Mouse (Mus musculus) MN1 (cell line): Measurements from ENCODE around the gene Rfk.

Experiments
- DNase-seq: peaks from one replicate; pipeline ENCODE4 v3.0.0-alpha.2; 2016; ENCODE audit warnings: low spot score

Gene Rfk

GRCm38 (mm10) chr19:17385022-17385421, 8.8 kb upstream of the Rfk start:
- DNase-seq: no peak

- no peak for DNase-seq
Measured at GRCm38 (mm10) chr19:17385426-17385825, 8.4 kb upstream of the Rfk start.

GRCm38 (mm10) chr19:17386424-17386823, 7.4 kb upstream of the Rfk start:
- no peak for DNase-seq

DNA sequence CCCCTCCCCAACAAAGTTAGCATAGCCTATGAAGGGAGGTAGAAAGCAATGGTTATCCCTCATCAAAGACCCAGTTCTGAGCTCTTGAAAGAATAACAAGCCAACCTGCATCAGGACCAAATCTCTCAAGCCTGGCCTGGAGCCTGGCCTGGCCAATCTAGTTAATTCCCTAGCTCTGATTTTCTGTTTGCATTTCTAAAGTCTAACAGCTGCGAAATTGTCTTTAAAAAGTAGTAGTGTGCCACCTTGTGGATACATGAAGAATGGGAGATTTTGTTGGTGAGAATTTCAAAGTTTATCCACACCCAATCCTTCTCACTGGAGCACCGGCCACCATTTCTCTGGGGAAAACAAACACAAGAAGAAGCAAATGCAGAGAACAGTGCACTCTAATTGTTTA, 5.4 kb upstream of the Rfk start:
- DNase-seq: peak; percentile 30

DNA sequence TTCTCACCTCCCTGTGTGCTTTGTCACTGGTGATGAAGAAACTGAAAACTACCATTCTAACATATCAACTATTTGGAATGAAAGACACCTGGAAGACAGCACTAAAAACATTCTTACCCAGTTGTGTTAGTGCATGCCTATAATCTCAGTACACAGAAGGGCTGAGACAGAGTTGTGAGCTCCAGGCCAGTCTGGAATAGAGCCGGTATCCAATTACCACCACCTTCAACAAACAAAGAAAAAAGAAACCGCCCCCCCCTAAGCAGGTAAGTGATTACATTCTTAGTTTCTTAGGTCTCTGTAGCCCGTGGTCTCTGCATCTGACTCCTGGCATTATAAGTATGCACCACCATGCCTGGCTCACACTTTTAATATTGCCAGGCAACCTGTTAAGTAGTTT, 977 bp upstream of the Rfk start:
- no peak for DNase-seq

DNA sequence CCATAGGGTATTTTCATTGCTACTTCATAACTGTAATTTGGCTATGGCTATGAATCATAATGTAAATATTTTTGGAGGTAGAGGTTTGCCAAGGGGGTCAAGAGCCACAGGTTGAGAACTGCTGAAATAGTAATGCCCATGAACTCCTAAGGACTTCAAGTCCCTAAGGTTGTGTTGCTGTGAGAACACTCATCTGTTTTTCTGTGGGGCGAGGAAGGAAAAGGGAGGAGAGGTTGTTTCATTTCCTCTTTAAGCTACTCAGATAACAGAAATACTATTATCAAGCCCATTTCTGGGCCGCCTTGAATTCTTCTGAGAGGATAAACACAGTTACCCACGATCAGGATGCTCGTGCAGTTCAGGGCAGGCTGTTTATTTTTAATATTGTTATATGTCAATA, 3.0 kb downstream of the Rfk start:
- no peak for DNase-seq

DNA sequence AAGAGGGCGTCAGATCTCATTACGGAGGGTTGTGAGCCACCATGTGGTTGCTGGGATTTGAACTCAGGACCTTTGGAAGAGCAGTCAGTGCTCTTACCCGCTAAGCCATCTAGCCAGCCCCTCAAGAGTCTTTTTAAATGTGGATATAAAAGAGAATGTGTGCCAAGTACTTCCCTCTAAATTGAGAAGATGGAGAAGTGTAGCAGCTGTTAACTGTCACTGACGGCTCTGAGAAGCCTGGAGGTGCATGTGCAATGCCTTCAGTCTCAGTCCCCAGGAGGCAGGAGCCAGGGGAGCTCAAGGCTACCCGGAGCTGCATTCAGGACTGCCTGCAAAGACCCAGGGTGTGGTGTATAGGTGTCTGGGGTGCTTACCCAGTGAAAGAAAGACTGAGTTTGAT, 4.1 kb downstream of the Rfk start:
- no peak for DNase-seq

DNA sequence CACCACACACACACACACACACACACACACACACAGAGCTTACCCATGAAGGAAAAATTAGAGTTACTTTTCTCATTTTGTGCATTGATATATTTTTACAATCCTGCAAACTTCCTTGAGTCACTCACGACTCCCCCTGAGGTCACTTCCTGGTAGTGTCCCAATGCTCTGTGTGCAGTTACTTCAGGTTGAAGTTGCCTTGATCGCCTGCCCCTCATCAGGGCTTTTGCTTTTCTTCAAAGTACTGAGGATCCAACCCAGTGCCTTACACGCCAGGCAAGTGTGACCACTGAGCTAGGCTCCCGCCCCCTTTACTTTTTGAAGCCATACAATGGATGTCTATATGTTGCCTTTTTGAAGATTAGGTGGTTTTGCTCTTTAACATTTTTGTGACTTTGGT, 6.1 kb downstream of the Rfk start:
- DNase-seq: no peak

DNA sequence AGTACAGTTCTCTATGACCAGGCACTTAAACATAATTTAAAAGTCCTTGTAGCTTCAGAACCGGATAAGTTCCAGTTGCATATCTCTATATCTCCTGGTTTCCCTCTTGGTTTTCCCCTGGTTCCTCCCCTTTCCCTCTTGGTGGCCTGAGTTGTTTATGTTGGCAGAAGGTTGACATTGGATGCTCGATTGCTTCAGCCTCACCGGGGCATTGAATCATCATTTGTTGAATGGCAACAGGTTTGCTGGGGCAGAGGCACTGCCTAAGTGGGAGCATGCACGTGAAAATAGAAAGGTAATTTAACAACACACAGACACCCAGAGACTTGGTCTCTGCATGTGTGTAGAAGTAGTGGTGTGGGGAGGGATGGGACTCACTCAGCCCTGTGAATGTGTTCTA, 6.7 kb downstream of the Rfk start:
- no peak for DNase-seq

GRCm38 (mm10) chr19:17403175-17403574, 9.3 kb downstream of the Rfk start:
- DNase-seq: no peak

DNA sequence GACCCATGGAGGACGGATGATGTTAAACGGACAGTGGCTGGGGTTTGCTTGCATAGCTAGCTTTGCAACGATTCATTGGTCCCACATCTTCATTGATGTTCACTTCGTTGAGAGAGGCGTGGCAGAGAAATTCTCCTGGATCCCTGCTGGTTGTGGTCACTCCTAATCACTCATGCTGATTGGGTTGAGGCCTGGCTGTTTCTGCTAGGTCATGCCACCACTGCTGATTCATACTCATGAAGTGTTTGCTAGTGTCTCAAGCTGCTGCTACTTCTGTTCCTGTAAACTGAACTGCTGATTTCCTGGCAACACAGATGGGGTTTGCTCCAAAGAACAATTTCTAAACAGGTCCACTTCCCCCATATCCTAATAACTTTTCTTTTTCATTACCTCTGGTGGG, 13.0 kb downstream of the Rfk start:
- DNase-seq: no peak

DNA sequence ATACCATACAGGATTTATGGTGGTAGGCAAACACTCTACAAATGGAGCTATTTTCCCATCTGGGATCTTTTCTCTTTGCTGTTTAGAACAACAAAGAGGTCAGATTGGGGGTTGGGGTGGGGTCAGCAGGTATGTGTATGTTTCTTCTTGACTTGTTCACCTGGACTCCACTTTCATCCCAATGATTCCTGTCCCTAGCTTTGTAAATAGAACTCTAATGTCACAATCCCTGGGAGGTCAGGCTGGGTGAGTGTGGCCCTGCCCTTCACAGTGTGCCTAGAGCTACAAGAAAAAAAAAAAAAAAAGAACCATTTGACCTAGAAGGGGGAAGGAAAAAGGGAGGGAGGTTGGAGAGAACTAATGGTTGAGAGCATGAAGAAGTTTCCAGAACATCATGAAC, 14.7 kb downstream of the Rfk start:
- DNase-seq: no peak

- no peak for DNase-seq
Measured at GRCm38 (mm10) chr19:17409351-17409750, 15.5 kb downstream of the Rfk start.

- no peak for DNase-seq
Measured at GRCm38 (mm10) chr19:17410465-17411065, 16.7 kb downstream of the Rfk start.

DNA sequence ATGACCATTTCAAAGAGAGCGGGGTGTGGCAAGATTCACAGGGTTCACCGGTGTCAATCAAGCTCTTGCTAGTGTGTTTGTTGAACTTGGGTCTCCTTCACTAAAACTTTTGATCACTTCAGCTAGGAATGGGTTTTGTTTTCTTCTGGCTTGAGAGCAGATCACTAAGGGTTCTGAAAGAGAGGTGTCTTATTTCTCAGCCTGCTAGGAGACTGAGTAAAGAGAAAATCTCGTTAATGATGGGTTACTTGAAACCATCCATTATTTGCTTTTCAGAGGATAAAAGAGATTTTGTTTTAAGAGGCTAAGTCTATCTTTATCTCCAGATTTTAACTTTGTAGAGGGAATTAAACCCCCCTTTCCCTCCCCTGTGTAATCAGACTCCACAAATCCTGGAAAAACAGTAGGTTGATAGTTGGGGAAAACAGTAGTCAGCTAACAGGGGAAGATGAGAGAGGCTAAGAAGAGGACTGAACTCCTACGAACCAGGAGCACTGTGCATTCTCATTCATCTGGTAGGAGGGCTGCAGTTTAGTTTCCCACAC, 19.1 kb downstream of the Rfk start:
- no peak for DNase-seq

DNA sequence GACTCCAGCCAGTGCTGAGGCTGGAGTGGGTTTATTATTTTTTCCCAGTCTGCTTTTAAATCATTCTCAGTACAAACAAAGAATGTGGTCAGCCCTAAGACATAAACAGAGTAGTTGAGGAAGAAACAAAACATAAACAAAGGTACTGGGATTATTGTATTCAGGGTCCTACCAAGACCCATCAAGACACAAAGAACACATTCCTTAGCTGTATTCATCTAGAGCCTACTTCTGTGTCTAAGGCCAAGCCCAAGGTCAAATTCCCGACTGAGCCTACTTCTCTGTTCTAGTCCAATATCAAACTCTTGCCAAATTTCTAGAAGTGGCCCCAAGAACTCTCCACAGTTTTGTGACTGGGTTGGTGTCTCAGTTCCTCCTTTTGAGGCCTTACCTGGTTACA, 24.0 kb downstream of the Rfk start:
- no peak for DNase-seq

- no peak for DNase-seq
Measured at GRCm38 (mm10) chr19:17423306-17423705, 29.5 kb downstream of the Rfk start.

GRCm38 (mm10) chr19:17427824-17428560, 34.1 kb downstream of the Rfk start:
- DNase-seq: no peak

- DNase-seq: no peak
Measured at GRCm38 (mm10) chr19:17428561-17428914, 34.7 kb downstream of the Rfk start.

DNA sequence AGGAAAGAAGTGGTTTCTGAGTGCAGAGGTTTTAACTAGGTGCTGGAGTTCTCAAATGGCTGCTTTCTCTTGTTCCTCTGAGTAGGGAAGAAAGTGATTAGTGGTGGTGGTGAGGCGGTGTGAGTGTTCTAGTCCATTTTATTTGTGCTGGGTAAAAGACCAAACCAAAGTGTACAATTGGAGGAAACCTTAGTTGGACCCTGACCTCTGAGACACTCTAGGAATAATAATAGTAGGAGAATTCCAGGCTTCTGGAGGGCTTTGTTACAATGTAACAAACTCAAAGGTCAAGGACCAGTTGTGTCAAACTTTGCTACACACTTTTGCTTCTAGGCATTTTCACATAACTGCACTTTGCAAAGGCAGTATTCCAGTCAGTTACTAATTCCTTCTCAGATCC, 42.8 kb downstream of the Rfk start:
- no peak for DNase-seq

GRCm38 (mm10) chr19:17439476-17440189, 45.8 kb downstream of the Rfk start:
- DNase-seq: no peak

DNA sequence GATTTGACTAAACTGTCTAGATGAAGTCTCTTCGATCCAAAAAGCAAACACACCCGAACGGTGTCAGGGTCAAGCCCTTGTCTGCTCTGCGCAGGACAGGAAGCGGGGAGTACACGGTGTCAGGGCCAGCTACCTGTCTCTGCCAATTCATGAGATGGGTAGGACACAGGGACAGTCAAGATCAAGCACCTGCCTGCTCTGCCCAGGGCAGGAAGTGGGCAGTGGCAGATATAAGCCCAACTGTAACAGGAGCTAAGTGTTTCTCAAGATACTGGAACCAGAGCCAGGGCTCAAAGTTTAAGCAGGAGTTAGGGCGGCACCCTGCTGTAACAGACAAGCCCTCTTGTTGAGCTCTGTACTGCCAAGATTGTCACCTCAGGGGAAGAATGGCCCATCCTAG, 49.7 kb downstream of the Rfk start:
- no peak for DNase-seq
